Mouse (Mus musculus) forebrain, embryonic 15.5 days (tissue): Measurements from ENCODE around the gene Prss57. TPM values are rescaled to one million over a fixed set of nuclear protein-coding genes. Genes with fewer than 3 reads are reported as not detected.
A peak's percentile ranks its signal among the peaks of the same experiment; 100 is the strongest.

Experiments used
- ATAC-seq: fragments of 200-750 bp; cut with Nextera tagmentation; replicated peaks from 2 replicates; pipeline ENCODE4 v1.8.0; 2017; ENCODE audit warnings: mild to moderate bottlenecking, moderate TSS enrichment, moderate library complexity
- H3K27ac ChIP-seq: fragments of 300-500 bp; sonication (generic); replicated peaks from 2 replicates; pipeline ENCODE4 v1.5.1; 2015; ENCODE audit warnings: mild to moderate bottlenecking, inconsistent platforms
- H3K27me3 ChIP-seq: fragments of 300-500 bp; sonication (generic); 2 replicates; pipeline ENCODE4 v1.6.1; 2015; ENCODE audit warnings: inconsistent platforms
- H3K36me3 ChIP-seq: fragments of 300-500 bp; sonication (generic); 2 replicates; pipeline ENCODE4 v1.6.1; 2015; ENCODE audit warnings: mild to moderate bottlenecking, inconsistent platforms
- H3K4me1 ChIP-seq: fragments of 300-500 bp; sonication (generic); 2 replicates; pipeline ENCODE4 v1.6.1; 2015; ENCODE audit warnings: inconsistent platforms
- H3K4me2 ChIP-seq: fragments of 300-500 bp; sonication (generic); replicated peaks from 2 replicates; pipeline ENCODE4 v1.6.1; 2015; ENCODE audit warnings: mild to moderate bottlenecking, inconsistent platforms
- H3K4me3 ChIP-seq: fragments of 300-500 bp; sonication (generic); 2 replicates; pipeline ENCODE4 v1.5.1; 2015; ENCODE audit warnings: mild to moderate bottlenecking, inconsistent platforms
- H3K9ac ChIP-seq: fragments of 300-500 bp; sonication (generic); replicated peaks from 2 replicates; pipeline ENCODE4 v1.6.1; 2015; ENCODE audit warnings: mild to moderate bottlenecking, inconsistent platforms
- H3K9me3 ChIP-seq: fragments of 300-500 bp; sonication (generic); 2 replicates; pipeline ENCODE4 v1.6.1; 2016; ENCODE audit warnings: inconsistent platforms
- WGBS: fragments of 180-500 bp; shearing (Covaris S2); methylation state at CpG from one replicate; pipeline ENCODE4 v1.1.7; 2015; ENCODE audit warnings: mixed read lengths; 5-methylcytosine and 5-hydroxymethylcytosine counted together
- polyA plus RNA-seq: library from polyadenylated mRNA; unstranded; fragments of >200 nt; fragmentation: Nextera tagmentation; extraction: Ambion mirVana; gene quantifications from 2 replicates; pipeline ENCODE4 v1.2.1, GENCODE M21; 2015

Prss57 gene
- polyA plus RNA-seq, 1 experiment from 2014 or later, result 0.25 TPM

DNA sequence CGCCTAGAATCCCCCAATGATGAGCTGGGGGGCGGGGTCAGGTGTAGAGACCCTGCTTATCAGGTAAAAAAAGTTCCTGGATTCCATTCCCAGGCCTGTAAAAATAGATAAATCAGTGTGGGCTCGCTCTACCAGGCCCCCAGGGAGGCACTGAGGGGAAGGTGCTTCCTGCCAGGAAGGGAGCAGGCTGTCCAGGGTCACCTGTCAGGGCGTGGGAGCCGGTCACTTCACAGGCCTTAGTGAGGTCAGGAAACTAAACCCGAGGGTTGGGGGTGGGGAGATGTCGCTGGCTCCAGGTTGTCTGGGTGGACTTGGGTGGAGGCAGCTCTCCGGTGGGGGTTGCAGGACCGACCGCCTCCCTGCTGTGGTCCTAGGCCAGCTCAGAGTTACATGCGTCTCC is 14.9 kb upstream of the Prss57 start:
- Histone ChIP-seq H3K4me1 (peaks cover 55% of the 10 kb centered on the region), H3K9me3 (no peaks in the 10 kb centered on the region), H3K27ac (0 out of 2 replicates have a peak overlapping the region, but pooled peaks have one; percentile 4), H3K27me3 (no peaks in the 10 kb centered on the region), H3K36me3 (peaks cover 38% of the 10 kb centered on the region), H3K9ac (no peak overlapping the region), H3K4me3 (no peak overlapping the region), H3K4me2 (no peak overlapping the region)
- no peak for ATAC-seq
- WGBS, result 81% methylated on average over 11 of the region's 11 CpGs

DNA sequence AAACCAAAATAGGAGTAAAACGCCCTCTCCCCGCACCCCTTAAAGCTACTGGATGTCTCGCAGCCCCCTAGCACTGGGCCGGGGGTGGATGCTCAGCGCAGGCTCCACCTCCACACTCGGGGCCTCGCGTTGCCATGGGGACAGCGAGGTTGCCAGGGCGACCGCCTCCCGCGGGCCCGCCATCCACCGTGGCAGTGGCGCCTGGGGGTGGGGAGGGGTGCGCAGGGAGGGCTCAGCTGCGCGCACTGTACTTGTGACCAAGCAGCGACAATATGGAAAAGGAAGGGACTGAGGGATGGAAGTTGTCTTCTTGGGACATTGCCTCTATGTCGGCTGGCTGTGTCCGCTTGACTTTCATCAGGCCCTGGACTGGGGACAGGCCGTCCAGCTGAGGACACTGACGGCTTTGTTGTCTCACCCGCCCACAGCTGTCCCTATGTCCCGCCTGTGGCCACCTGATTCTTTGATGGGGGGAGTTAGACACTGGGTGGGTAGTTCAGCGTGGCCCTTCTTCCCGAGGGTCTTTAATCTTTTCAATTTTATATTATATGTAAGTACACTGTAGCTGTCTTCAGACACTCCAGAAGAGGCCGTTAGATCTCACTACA is 13.1 kb upstream of the Prss57 start:
- peak overlapping the region; percentile 87 for H3K27ac ChIP-seq
- H3K27me3 ChIP-seq, result no peaks in the 10 kb centered on the region
- ATAC-seq, result peak; percentile 97
- no peaks in the 10 kb centered on the region for H3K9me3 ChIP-seq
- H3K9ac ChIP-seq, result peak overlapping the region; percentile 17
- 2% methylated on average over 29 of the region's 29 CpGs for WGBS
- peaks cover 22% of the 10 kb centered on the region for H3K36me3 ChIP-seq
- peaks cover 60% of the 10 kb centered on the region for H3K4me1 ChIP-seq
- peak overlapping the region; percentile 27 for H3K4me3 ChIP-seq
- H3K4me2 ChIP-seq, result peak overlapping the region; percentile 49

DNA sequence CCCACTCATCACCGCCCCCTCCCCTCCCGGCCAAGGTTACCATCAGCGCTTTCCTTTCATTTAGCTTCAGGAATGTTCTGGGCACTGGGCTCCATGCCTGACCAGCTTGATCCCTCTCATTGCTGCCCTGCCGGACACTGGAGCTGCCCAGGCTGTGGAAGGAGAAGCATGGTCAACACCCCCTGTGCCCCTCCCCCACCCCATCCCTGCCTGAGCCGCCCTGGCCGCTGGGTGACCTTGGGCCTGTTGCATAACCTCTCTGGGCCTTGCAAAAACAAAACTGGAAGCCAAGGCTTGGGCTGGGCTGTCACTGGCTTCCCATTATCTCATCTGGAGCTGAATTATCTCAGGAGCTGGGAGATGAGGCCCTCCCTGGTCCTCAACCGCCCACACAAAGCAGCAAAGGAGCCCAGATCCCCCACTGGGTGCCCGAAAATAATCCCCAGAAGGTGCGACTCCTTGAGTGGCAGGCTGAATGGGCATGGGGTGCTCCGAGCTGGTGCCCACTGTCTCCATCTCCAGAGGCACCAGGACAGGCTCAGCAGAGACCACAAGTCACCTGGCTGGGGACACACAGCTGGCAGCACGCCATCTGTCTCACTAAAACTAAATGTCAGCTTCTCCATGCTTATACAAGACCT is 11.7 kb upstream of the Prss57 start:
- Histone ChIP-seq H3K9me3 (no peaks in the 10 kb centered on the region), H3K4me3 (no peak overlapping the region), H3K4me1 (peaks cover 69% of the 10 kb centered on the region), H3K36me3 (peaks cover 9% of the 10 kb centered on the region; the same call in 1 of the 2 replicates), H3K4me2 (peak overlapping the region; percentile 11; the same call in 1 of the 2 replicates), H3K27ac (peak overlapping the region; percentile 87), H3K27me3 (no peaks in the 10 kb centered on the region), H3K9ac (no peak overlapping the region; the same call in 1 of the 2 replicates)
- no peak for ATAC-seq
- WGBS, result 23% methylated on average over 11 of the region's 11 CpGs

DNA sequence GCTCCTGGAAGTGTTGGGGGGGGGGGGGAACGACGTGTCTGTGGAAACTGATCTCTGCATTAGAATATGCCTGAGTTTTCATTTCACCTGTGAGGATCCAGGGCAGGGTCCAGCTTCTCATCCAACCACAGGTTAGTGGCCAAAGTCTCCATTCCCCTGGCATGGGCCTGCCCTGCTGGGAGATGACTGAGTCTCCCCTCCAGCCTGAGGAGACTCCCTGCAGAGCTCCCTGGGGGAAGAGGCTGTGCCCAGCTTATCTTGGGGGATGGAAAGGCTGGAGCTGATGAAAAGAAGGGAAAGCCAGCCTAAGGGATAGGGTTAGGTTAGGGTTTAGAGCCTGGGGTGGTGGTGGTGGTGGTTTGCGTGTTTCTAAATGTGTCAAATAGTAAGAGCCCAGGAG is 11.1 kb upstream of the Prss57 start:
- WGBS, result 24% methylated on average over 3 of the region's 3 CpGs
- no peaks in the 10 kb centered on the region for H3K9me3 ChIP-seq
- peaks cover 75% of the 10 kb centered on the region for H3K4me1 ChIP-seq
- no peaks in the 10 kb centered on the region for H3K27me3 ChIP-seq
- peak overlapping the region; percentile 87 for H3K27ac ChIP-seq
- 0 out of 2 replicates have a peak overlapping the region, but pooled peaks have one; percentile 11 for H3K4me2 ChIP-seq
- H3K4me3 ChIP-seq, result no peak overlapping the region
- H3K36me3 ChIP-seq, result peaks cover 3% of the 10 kb centered on the region; the same call in 1 of the 2 replicates
- no peak for ATAC-seq
- no peak overlapping the region for H3K9ac ChIP-seq

DNA sequence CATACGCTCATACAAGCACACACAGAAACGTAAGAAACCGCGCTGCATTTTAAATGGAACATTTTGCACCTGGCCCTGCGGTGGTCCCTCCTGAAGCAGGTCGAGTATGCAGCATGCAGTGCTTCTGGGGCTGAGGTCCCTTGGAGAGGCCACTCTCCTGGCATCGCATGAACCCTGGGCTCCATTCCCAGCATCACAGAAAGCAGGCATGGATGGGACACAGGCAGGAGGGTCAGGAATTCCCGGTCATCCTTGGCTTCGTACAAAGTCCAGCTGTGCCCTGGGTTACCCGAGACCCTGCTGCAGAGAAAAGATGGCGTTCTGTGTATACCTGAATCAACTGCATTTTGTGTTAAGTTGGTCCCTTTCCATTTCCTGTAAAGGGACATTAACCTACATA is 9.7 kb upstream of the Prss57 start:
- no peak overlapping the region for H3K4me2 ChIP-seq
- no peaks in the 10 kb centered on the region for H3K27me3 ChIP-seq
- H3K4me1 ChIP-seq, result peaks cover 80% of the 10 kb centered on the region
- H3K27ac ChIP-seq, result no peak overlapping the region
- H3K36me3 ChIP-seq, result no peaks in the 10 kb centered on the region
- 80% methylated on average over 11 of the region's 11 CpGs for WGBS
- no peak for ATAC-seq
- no peak overlapping the region for H3K9ac ChIP-seq
- no peak overlapping the region for H3K4me3 ChIP-seq
- no peaks in the 10 kb centered on the region for H3K9me3 ChIP-seq

DNA sequence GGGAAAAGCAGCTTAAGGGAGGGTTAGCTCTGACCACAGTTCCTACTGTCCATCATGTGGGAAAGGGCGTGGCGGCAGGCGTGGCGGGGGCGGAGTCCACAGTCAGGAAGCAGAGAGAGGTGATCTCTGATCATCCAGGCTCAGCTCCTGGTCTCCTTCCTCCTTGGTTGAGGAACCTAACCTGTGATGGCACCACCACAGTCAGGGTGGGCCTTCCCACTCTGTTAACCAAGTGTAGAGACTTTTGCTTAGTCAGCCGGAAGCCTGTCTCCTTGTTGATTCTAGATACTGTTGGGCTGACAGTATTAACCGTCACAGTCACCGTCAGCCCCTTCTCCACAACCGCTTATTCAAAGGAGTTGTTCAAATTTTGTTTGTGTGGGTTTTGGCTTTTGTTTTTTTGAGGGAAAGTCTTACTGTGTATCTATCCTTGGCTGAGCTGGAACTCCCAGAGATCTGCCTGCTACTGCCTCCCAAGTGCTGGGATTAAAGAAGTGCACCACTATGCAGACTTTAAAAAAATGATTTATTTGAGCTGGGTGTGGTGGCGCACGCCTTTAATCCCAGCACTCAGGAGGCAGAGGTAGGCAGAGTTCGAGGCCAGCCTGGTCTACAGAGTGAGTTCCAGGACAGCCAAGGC is 7.6 kb upstream of the Prss57 start:
- H3K4me1 ChIP-seq, result peaks cover 71% of the 10 kb centered on the region
- no peak overlapping the region for H3K4me3 ChIP-seq
- H3K9me3 ChIP-seq, result no peaks in the 10 kb centered on the region
- no peak for ATAC-seq
- H3K27me3 ChIP-seq, result no peaks in the 10 kb centered on the region
- no peak overlapping the region for H3K4me2 ChIP-seq
- H3K36me3 ChIP-seq, result no peaks in the 10 kb centered on the region
- WGBS, result 88% methylated on average over 12 of the region's 12 CpGs
- no peak overlapping the region for H3K27ac ChIP-seq
- H3K9ac ChIP-seq, result no peak overlapping the region

DNA sequence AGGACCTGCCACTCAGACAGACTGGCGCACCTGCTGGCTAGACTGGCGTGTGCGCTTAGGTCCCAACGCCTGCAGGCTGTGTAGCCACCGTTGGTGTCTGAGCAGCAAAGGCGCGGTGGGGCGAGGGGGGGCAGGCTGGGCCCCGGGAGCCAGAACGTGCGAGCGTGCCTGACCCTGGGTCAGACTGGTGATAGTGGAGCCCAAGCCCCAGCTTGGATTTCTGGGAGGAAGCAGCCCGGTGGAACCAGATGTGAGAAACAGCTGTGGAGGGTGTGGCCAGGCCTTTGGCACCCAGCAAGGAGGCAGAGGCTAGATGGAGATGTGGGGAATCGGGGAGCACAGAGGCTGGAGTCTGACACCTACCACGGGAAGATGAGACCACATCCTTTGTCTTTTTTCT is 6.6 kb upstream of the Prss57 start:
- ATAC-seq, result no peak
- Histone ChIP-seq H3K36me3 (no peaks in the 10 kb centered on the region), H3K4me3 (no peak overlapping the region), H3K27ac (0 out of 2 replicates have a peak overlapping the region, but pooled peaks have one; percentile 1), H3K9ac (no peak overlapping the region), H3K4me2 (peak overlapping the region; percentile 2; the same call in 1 of the 2 replicates), H3K9me3 (no peaks in the 10 kb centered on the region), H3K27me3 (no peaks in the 10 kb centered on the region), H3K4me1 (peaks cover 65% of the 10 kb centered on the region)
- WGBS, result 59% methylated on average over 15 of the region's 15 CpGs

DNA sequence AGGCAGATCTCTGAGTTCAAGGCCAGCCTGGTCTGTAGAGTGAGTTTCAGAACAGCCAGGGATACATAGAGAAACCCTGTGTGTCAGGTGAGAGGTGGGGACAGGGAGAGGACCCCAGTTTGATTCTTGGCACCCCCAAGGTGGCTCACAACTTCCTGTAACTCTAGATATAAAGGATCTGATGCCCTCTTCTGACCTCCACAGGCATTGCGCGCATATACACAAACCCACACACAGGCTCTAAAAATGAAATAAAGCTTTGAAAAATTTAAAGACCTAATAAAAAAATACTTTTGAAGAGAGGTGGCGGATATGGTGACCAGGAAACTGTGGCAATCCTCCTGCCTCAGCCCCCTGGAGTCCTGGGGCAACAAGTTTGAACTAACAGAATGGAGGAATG is 5.1 kb upstream of the Prss57 start:
- Histone ChIP-seq H3K27me3 (no peaks in the 10 kb centered on the region), H3K4me2 (no peak overlapping the region), H3K36me3 (no peaks in the 10 kb centered on the region), H3K27ac (no peak overlapping the region), H3K9me3 (no peaks in the 10 kb centered on the region), H3K4me1 (peaks cover 52% of the 10 kb centered on the region), H3K9ac (no peak overlapping the region), H3K4me3 (no peak overlapping the region)
- WGBS, result 97% methylated on average over 3 of the region's 3 CpGs
- no peak for ATAC-seq

DNA sequence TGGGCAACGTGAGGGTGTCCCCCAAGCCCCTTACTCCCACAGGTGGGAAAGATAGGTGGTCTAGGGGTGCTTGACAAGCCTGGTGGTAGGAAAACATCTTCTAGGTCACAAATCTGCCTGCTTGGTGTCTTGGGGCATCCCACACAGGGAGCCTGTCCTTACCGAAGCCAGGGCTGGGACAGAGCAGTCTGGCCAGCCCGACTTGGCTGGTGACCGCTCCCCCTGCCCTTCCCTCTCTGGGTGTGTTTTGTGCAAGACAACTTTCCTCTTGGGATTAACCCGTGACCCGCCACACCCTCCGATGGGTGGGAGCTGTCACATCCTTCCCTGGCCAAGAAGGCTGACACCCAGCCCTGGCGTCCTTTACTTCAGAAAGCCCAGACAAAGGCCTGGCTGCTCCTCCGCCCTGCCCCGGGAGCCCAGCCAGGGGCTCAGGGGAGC is 3.8 kb upstream of the Prss57 start:
- H3K9me3 ChIP-seq, result no peaks in the 10 kb centered on the region
- H3K4me3 ChIP-seq, result peak overlapping the region; percentile 91
- H3K27me3 ChIP-seq, result no peaks in the 10 kb centered on the region
- H3K4me1 ChIP-seq, result peaks cover 45% of the 10 kb centered on the region
- H3K9ac ChIP-seq, result peak overlapping the region; percentile 99
- peak overlapping the region; percentile 81 for H3K4me2 ChIP-seq
- peak; percentile 31 for ATAC-seq
- no peaks in the 10 kb centered on the region for H3K36me3 ChIP-seq
- under 1% methylated on average over 10 of the region's 10 CpGs for WGBS
- H3K27ac ChIP-seq, result peak overlapping the region; percentile 95

DNA sequence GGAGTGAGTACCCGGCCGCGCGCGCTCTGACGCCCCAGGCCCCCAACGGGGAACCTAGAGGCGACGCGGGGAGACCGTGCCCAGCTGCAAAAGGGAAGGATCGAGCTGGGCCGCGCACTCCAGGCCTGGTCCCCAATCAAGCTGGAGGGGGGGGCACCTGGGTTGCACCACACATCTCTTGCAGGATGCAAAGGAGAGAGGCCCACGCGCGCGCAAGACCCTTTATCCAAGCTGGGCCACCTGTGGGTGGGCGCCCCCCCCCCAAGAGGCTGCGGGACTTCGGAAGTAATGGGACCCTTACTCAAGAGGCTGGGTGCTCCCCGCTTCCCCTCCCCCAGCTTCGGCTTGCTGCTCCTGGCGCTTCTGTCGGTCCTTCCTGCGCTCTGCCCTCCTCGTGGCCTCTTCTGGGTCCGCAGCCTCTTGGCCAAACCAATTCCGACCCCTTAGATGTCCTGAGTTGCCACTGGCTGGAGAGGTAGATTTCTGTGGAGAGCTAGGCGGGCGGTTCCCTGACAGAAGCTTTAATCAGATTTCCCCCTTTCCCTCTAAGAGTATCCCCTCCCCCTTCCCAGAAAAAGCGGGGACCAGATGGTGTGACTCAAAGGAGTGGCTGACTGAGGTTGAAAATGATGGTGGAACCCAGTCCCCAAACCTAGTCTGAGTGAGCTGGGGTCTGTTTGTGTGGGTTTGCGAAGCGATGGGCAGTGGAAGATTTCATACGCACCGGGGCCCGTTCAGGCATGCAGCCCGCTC is 3.2 kb upstream of the Prss57 start:
- H3K4me1 ChIP-seq, result peaks cover 45% of the 10 kb centered on the region
- peak overlapping the region; percentile 99 for H3K9ac ChIP-seq
- under 1% methylated on average over 38 of the region's 38 CpGs for WGBS
- H3K4me3 ChIP-seq, result peak overlapping the region; percentile 91
- H3K4me2 ChIP-seq, result peak overlapping the region; percentile 81
- H3K9me3 ChIP-seq, result no peaks in the 10 kb centered on the region
- H3K36me3 ChIP-seq, result no peaks in the 10 kb centered on the region
- H3K27ac ChIP-seq, result peak overlapping the region; percentile 95
- H3K27me3 ChIP-seq, result no peaks in the 10 kb centered on the region
- peak; percentile 74 for ATAC-seq

DNA sequence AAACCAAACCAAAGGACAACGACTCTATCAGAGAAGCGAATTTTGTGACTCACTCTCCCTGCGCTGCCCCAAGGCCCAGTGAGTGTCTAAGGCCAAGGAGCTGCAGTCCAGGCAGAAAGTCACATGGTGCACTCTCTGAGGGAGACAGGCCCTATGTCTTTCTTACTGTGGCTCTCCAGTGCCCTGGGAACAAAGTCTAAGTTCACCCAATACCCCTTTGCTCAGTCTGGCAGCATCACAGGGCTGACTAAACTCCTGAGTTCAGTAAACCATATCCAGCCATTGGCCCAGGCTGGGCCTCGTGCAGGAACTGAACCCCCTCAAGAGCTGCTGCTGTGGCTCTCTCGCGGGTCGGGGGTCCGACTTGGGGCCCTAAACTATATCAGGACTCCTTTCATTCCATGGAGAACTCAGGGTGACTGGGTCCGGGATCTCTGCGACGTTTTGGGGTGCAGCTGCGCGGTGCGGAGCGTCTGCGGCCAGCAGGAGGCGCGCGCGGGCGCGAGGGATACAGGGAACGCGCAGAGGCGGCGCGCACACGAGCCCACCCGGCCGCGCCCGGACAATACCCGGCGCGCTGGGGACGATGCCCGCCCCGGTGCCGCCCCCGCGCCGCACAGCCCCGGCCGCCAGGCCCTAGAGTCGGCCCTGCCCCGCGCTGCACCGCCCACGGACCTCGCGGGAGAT is 2.4 kb upstream of the Prss57 start, which contains the start of gene Palm:
TSS of gene Palm (plus strand) at position 522 of the 687 bp plus-strand sequence.
- peak within 1 kb of the TSS; percentile 91 for H3K4me3 ChIP-seq
- no peaks in the 10 kb centered on the region for H3K9me3 ChIP-seq
- 8% methylated on average over 37 of the region's 51 CpGs for WGBS
- peak within 1 kb of the TSS; percentile 81 for H3K4me2 ChIP-seq
- no peaks in the 10 kb centered on the region for H3K36me3 ChIP-seq
- ATAC-seq, result peak; percentile 70
- peak within 1 kb of the TSS; percentile 95 for H3K27ac ChIP-seq
- H3K9ac ChIP-seq, result peak within 1 kb of the TSS; percentile 99
- H3K27me3 ChIP-seq, result no peaks in the 10 kb centered on the region
- H3K4me1 ChIP-seq, result peaks cover 43% of the 10 kb centered on the region
